Mouse (Mus musculus) ES-E14 (cell line): ENCODE data around the gene Shroom3.

Experiments
- CHD2 ChIP-seq: IDR thresholded peaks from 2 replicates; pipeline ENCODE4 v1.6.1; 2014; ENCODE audit warnings: mild to moderate bottlenecking, low read depth, low read length, inconsistent platforms
- HCFC1 ChIP-seq: IDR thresholded peaks from 2 replicates; pipeline ENCODE4 v1.6.1; 2012; ENCODE audit warnings: low read length, inconsistent platforms, borderline replicate concordance; ENCODE audit not compliant: insufficient read depth
- ZC3H11A ChIP-seq: IDR thresholded peaks from 2 replicates; pipeline ENCODE4 v1.6.1; 2012; ENCODE audit warnings: low read depth, mild to moderate bottlenecking, inconsistent platforms, low read length, borderline replicate concordance
- ZNF384 ChIP-seq: IDR thresholded peaks from 2 replicates; pipeline ENCODE4 v1.6.1; 2012; ENCODE audit warnings: low read depth, low read length, inconsistent platforms

DNA sequence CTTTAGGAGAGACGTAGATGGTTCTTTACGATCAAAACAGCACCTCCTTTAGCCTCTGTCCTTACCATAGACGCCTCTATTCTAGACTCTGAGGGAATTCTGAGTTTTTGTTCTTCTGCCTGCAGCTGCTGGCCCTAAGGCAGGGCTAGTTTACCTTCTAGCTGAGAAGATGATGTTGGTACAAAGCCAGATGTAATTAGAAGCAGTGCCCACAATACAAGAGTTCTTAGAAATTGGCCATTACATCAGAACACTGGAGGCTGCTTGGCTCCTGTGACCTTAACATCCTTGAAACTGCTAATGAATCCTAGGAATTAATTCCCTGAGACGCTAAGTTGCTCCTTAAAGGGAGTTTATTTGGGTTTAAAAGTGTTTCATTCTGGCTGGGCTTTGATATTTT lies 154.1 kb downstream of the Shroom3 start:
- TF ChIP-seq ZC3H11A (no peak), HCFC1 (no peak), CHD2 (no peak), ZNF384 (no peak)
